Mouse (Mus musculus): Measurements from ENCODE around the gene Sart1.

Sart1 gene

GRCm38 (mm10) chr19:5388588-5389242 is at the start of gene Sart1:
TSS of gene Sart1 (minus strand) at chr19:5388703.
- peak; percentile 99 for DNase-seq

- no peak for DNase-seq
Measured at GRCm38 (mm10) chr19:5433951-5434350, 45.4 kb upstream of the Sart1 start.

DNA sequence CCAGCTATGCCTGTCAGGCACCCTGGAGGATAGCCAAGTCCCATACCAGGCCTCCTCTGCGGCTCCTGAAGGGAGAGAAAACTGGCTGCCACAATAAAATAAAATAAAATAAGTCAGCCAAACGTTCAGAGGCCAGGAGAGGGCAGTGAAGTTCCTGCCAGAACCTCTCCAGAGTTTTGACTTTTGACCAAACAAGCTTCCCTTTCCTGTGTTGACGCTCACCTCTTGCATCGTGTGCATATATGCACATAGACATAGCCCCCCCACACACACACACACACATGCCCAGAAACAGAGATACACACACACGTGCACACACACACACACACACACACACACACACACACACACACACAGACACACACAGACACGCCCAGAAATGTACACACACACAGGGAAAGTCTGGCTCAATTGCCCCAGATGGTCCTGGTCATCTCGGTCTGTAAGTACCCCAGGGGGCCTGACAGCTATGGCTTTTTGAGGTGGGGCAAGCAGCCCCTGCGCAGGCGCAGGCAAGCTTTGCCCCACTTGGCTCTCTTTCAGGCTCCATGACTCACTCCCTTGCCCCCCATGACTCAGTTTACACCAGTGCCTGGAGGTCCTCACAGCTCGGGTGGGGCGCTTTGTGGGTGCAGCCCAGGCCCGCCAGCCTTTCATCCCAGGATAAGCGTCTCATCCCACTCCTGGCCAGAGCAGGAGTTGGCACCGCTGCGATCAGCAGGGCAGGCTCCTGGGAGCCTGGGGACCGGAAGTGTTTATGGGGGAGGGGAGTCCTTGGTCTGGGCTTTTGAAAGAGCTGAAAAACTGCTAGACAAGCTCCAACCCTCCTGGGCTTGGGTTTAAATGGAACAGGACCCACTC is 44.7 kb upstream of the Sart1 start:
- DNase-seq: peak; percentile 66

DNA sequence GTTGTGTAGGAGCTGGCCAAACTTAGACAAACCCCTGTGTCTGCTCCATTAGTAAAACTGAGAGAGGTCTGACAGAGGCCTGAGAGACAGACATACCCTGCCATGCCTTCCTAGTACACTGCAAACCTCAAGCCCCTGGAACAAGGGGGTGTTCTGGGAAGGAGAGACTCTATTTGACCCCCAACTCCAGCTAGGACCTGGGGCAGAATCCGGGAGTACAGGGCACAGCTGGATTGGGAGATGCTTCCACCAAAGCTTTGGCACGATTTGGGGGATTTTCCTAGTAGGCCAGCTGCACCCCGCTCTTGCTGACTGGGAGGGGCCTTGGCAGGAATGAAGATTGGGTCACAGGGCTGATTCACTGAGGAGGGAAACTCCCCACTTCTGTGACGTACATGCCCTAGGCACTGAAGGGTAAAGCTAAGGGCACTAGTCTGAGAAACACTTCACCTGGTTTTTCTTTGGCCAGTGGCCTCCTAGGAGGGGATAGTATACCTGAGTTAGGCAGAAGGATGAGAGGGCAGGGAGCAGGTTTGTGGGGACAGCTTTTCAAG is 43.5 kb upstream of the Sart1 start:
- no peak for DNase-seq

GRCm38 (mm10) chr19:5430408-5430807 is 41.9 kb upstream of the Sart1 start:
- no peak for DNase-seq

DNA sequence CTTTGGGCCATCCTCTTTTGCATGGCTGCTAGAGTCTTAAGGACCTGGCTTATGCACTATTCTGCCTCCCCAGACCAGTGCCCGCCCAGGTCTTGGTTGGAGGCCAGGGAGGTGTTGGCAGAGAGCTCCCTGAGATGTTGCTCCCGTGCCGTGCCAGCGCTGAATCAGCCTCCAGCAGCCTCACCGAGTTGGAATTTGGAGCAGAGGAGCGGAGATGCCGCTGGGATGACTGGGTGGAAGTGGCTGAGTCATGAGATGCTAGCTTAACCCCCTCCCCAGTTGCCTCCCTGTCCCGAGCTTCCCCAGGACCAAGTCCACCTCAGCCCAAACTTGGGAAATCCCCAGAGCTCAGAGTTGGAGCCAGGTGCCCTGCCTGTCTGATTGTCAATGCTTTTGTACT is 41.3 kb upstream of the Sart1 start:
- no peak for DNase-seq

- no peak for DNase-seq
Measured at GRCm38 (mm10) chr19:5429219-5429618, 40.7 kb upstream of the Sart1 start.

DNA sequence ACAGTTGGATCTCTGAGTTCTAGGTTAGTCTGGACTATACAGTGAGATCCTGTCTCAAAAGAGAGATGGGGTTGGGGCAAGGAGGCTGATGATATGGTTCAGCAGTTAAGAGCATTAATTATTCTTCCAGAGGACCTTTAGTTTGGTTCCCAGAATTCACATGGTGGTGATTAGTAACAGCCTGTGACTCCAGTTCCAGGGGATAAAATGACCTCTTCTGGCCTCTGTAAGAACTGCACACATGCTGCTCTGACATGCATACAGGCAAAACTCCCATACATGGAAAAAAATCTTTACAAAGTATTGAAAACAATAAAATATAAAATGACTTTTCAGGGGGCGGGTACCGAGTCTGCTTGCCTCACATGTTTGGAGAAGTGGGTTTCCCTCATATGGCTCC is 39.6 kb upstream of the Sart1 start:
- DNase-seq: peak; percentile 50

- DNase-seq: no peak
Measured at GRCm38 (mm10) chr19:5426640-5427290, 38.3 kb upstream of the Sart1 start.

- no peak for DNase-seq
Measured at GRCm38 (mm10) chr19:5425906-5426565, 37.5 kb upstream of the Sart1 start.

GRCm38 (mm10) chr19:5424782-5425741 is 36.6 kb upstream of the Sart1 start, which contains the start of the genes Drap1 and AI837181:
TSS of gene Drap1 (minus strand) at chr19:5424979.
TSS of gene AI837181 (plus strand) at chr19:5425144.
- DNase-seq: peak; percentile 99

DNA sequence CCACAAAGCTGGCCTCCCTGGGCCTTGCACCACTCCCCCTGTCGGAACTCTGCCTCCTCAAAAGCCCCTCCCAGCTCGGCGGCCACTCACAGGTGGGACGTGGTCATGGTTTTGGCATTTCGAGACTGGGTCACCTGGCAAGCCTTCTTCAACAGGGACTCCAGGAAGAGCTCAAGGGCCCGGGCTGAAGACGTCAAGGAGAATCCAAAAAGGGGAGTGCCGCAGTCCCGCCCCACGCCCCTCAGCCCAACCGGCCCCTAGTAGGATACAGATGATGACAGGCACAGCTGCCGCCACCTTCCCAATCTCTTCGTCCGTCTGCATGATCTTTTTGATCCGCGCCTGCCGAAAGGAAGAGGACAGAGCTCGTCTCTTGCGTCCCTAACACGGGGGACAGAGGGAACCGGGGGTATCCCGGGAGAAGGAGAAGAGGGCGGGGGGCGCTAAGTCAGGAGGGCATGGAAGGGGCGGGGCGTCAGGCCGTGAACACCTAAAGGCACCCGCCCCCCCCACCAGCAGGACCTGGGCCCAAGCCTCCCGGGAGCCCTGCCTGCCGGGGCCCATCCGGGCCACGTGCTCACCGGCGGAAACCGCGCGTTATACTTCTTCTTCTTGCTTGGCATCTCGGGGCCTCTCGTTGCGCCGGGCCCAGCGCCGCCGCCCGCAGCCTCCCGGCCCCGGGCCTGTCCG is 35.7 kb upstream of the Sart1 start:
- peak; percentile 85 for DNase-seq

GRCm38 (mm10) chr19:5423561-5423960 is 35.1 kb upstream of the Sart1 start:
- DNase-seq: no peak

DNA sequence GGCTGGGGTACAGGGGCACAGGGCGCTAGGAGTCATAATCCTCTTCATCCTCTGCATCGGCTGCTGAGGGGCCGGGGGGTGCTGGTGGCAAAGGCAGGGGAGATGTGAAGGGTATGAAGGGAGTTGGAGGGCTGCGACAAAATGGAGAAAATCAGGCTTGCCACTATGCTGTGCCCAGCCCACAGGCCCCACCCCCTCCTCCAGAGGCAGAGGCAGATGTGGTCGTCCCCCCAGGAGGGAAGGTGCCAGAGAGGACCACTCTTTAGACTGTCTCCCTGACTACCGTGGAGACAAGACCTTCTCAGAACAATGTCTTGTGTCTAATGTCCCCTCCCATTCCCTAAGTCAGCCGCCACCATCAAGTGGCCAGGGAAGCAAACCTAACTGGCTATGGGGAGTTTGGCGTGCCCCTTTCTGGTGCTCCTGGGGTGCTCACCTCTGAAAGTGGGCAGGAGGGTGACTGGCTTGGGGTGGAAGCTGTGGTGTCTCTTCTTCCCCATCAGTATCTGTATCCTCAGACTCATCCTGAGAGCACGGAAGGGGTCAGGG is 34.5 kb upstream of the Sart1 start:
- DNase-seq: no peak

DNA sequence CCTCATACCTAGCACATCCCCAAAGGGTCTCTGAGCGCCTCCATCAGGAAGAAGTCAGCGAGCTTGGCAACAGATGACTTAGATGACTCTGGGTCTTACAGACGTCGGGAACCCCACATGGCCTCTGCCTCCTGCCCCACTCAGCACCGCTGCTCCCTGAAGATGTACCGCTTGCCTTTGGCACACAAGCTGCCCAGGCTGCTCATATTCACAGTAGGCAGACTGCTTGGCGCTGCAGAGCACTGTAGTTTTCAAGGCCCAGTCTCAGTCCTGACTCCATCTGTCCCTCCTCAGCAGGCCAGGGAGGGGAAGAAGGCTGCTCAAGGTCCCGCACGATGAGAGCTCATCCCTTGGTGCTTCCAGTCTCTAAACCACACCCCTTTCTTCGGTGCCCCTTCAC is 33.8 kb upstream of the Sart1 start:
- DNase-seq: no peak

- no peak for DNase-seq
Measured at GRCm38 (mm10) chr19:5421784-5422183, 33.3 kb upstream of the Sart1 start.

DNA sequence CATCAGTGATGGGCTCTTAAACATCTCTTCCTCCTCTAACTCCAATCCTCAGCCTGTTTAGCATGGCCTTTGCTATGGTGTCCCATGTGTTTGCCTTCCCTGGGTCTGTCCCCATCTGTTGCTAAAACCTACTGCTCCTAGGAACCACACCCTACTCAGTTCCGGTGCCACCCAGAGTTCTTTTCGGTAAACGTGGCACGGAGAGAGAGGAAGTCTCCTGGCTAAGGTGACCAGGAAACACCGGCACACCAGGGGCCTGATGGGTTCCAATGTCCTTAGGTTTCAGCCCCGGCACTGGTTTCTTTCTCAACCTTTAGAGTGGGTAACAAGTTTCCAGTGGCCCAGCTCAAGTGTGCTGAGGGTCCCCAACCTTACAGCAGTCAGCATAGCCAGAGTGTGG is 32.1 kb upstream of the Sart1 start:
- DNase-seq: no peak

DNA sequence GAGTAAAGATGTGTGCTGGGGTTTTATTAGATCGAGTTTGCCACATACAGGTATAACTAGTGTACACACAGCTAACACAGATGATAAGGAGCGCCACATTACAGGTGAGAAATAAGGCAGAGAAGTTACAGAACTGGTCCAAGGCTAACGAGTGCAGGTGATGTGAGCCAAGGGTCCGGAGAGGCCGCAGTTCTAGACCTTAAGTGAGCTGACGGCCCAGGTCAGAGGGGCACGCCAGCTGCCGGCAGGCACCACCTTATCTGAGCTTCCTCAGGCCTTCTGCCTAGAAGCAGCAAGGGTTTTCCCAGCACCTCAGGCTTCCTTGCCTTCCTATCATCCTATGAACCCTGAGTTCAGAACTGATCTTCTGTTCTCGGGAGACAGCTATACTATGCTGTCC is 31.1 kb upstream of the Sart1 start:
- DNase-seq: no peak

DNA sequence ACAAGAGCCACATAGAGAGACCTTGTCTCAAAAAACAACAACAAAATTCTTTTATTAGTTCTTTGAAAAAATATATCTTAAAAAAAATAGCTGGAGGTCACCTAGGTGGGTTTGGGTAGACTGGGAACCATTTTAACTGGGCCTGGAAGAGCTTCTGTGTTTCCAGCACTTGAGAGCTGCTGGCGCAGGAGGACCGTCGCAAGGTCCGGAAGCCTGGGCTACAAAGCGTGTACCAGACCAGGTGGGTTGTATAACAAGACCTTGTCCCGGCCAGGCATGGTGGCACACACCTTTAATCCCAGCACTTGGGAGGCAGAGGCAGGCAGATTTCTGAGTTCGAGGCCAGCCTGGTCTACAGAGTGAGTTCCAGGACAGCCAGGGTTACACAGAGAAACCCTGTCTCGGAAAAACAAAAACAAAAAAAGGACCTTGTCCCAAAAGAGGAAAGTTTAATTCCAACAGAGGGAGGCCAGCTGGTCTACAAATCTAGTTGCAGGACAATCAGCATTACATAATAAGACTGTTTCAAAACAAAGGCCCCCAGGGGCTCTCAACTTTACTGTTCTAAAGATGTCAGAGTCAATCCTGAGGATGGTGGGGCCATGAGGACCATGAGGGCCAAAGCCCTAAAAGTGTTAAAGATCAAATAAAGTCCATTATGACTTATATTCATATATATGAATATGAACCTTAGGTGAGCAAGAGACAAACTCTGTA is 30.4 kb upstream of the Sart1 start:
- no peak for DNase-seq

GRCm38 (mm10) chr19:5414534-5414957 is 26.0 kb upstream of the Sart1 start:
- DNase-seq: no peak

All from embryo, embryonic 11 days (tissue).